Mouse (Mus musculus) CD4-positive, CD25-positive, alpha-beta regulatory T cell, adult 4 months (primary cell): Measurements from ENCODE around the gene Pstk. TPM values are rescaled to one million over a fixed set of nuclear protein-coding genes. Genes with fewer than 3 reads are reported as not detected.
"Not testable (repeated sequence)": the region's sequence is repeated elsewhere in the genome, so short reads cannot be mapped to it uniquely, and the experiment has no call there.

ENCODE experiments used
- ATAC-seq: one replicate; pipeline ENCODE4 v1.8.0; 2017
- polyA plus RNA-seq, 2 experiments: library from polyadenylated mRNA; unstranded; fragments of 100-300 nt; shearing (Covaris generic); gene quantifications; one replicate each; pipeline ENCODE4 v1.2.1; 2017

The Pstk gene
- polyA plus RNA-seq, 2 experiments from 2014 or later: 35.4 to 39.9 TPM

DNA sequence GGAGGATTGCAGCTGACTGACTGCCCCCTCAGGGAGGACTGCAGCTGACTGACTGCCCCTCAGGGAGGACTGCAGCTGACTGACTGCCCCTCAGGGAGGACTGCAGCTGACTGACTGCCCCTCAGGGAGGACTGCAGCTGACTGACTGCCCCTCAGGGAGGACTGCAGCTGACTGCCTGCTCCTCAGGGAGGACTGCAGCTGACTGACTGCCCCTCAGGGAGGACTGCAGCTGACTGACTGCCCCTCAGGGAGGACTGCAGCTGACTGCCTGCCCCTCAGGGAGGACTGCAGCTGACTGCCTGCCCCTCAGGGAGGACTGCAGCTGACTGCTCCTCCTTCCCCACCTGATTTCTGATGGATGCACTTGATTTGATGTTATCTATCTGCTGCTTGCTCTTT lies 45.8 kb downstream of the Pstk start:
- not testable (repeated sequence) for ATAC-seq

DNA sequence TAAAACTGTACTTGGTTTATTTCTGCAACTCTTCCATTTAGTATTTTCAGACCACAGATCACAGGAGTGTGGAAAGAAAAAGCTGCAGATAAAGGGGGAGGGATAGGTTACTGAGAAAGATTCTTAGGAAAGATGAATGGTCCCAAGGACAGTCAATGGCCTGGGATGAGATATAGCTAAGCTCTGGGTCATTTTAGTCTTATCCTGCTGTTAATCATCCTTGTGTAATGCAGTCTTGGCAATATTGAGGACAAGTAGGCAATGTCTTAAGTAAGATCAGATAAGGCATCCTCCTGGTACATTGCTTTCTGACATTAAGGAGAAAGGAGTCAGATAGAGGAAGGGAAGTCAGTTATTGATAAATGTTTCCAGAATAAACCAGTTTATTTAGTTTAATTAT lies 46.7 kb downstream of the Pstk start:
- ATAC-seq: no peak

DNA sequence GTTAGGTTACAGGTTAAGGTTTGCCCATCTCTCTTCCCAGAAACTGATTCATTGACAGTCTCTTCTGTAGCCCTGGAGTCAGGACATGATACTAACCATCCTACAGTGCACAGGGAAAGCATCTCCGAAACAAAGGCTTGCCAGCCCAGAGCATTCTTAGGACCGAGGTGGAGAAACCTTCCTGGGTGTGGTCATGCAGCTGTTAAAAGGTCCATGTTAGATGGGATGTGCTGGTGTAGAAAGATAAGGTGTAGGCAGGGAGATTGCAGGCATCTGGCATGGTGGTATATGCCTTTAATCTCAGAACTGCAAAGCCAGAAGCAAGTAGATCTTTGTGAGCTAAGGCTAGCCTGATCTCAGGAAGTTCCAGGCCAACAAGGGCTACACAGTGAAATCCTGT lies 54.0 kb downstream of the Pstk start:
- ATAC-seq: no peak

DNA sequence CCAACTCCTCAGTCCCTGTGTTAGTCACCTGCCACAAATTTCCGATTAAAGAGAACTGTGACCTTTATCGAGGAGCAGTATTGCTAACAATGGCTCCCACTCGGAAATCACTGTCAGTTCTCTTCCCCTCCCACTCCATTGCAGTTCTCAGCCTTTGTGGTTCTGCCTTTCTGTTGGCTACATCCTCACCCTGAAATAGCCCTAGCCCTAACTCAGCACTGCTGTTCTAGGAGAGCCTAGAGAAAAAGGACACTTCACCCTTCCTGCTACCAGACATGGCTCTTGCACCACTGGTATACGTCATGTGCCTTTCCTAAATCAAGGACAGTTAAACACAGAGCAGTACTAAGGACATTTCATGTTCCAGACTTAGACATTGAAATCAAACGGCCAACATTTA lies 56.4 kb downstream of the Pstk start:
- no peak for ATAC-seq

DNA sequence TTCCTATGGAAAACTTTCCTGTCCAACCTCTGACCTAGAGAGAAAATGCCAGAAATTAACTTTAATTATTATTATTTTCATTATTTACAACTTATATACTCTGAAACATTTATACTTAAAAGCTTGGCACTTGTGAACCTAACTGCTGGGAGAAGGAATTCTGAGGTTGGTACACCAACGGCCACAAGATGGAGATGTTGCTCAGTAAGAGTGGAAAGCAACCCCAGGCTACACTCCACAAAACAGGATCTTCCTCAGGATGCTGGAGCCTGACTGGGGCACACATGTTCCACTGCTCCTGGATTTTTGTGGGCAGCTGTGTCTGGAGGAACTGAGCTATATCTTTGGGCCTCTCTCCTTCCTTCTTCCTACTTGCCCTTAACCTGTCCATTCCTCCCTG lies 61.3 kb downstream of the Pstk start:
- ATAC-seq: no peak

DNA sequence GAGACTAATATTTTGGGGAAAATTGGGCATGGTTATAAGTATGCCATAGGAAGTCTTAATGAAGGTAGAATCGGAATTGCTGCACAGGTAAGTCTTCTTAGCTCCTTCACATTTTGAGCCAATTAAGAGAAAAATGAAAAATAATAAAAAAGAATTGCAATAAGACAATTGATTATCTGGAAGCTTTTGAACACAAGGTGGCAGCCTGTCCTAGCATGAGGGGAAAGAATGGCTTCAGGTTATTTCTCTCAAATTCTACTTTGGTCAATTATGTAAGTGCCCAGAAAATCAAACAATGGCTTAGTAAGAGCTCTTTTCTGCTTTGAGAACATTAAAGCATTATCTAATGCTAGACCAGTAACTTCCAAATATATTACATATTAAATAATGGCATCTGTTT lies 63.3 kb downstream of the Pstk start:
- no peak for ATAC-seq

DNA sequence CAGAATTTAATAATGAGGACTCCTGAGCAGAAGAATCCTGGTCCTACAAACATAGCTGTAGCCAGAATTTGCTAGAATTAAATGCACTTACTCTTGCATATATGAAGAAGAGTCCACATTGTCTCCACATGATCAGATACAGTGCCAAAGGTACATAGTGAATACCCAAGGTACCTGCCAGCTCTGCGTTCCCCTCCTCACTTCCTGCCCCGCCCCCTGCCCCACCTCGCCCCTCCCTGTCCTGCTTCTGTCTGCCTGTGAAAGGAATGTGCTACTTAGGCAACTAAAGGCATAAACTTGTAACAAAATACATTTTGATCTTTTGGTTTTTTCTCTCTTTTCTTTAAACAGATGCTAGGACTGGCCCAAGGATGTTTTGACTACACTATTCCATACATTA lies 66.1 kb downstream of the Pstk start:
- no peak for ATAC-seq

Other genes with a start within 250 kb of the Pstk start
- gene 4933402N03Rik, start 224.8 kb upstream of the Pstk start, polyA plus RNA-seq: not detected
- not detected for gene 5430419D17Rik, start 196.7 kb upstream of the Pstk start, polyA plus RNA-seq
- gene Cuzd1, start 48.8 kb upstream of the Pstk start, polyA plus RNA-seq: not detected
- gene Fam24b, start 41.6 kb upstream of the Pstk start, polyA plus RNA-seq: not detected
- gene Fam24a, start 37.3 kb upstream of the Pstk start, polyA plus RNA-seq: not detected
- 10 to 100 TPM; 16.2 to 19.7 TPM for gene 2310057M21Rik, start 8.4 kb upstream of the Pstk start, polyA plus RNA-seq
- gene Ikzf5, start 39.4 kb downstream of the Pstk start, polyA plus RNA-seq: 10 to 100 TPM; 34.7 to 39.2 TPM
- 10 to 100 TPM; 55.0 to 62.7 TPM for gene Acadsb, start 39.5 kb downstream of the Pstk start, polyA plus RNA-seq
- gene Hmx3, start 171.7 kb downstream of the Pstk start, polyA plus RNA-seq: not detected
- gene Hmx2, start 177.6 kb downstream of the Pstk start, polyA plus RNA-seq: not detected
- 100 to 1,000 TPM; 144 to 175 TPM for gene Bub3, start 189.1 kb downstream of the Pstk start, polyA plus RNA-seq